Mouse (Mus musculus): ENCODE measurements around the gene Kif16b. TPM values are rescaled to one million over a fixed set of nuclear protein-coding genes. Genes with fewer than 3 reads are reported as not detected.

Gene Kif16b
- total RNA-seq, 2 experiments from 2014 or later: 9.2 to 9.5 TPM

Other genes with a start within 250 kb of the Kif16b start
- gene Snrpb2, start 161.5 kb upstream of the Kif16b start, total RNA-seq (2021): 10 to 100 TPM; 60.1 to 61.3 TPM
- gene Otor, start 176.9 kb upstream of the Kif16b start, total RNA-seq (2021): not detected